Mouse (Mus musculus) olfactory bulb, adult 2 months (tissue): ENCODE measurements around the gene Olfr1437.
"Not testable (repeated sequence)": the region's sequence is repeated elsewhere in the genome, so short reads cannot be mapped to it uniquely, and the experiment has no call there.

ENCODE experiments used
- CTCF ChIP-seq: fragments of 200-500 bp; IDR thresholded peaks from 2 replicates; pipeline ENCODE4 v1.5.1; 2012; ENCODE audit warnings: low read depth, mild to moderate bottlenecking, low read length, moderate library complexity; ENCODE audit not compliant: insufficient read depth
- POLR2A ChIP-seq: fragments of 200-500 bp; IDR thresholded peaks from 2 replicates; pipeline ENCODE4 v1.6.1; 2012; ENCODE audit warnings: mild to moderate bottlenecking, low read depth, low read length, moderate library complexity; ENCODE audit not compliant: insufficient read depth

- not testable (repeated sequence) for TF ChIP-seq POLR2A, CTCF
These were observed 25.9 kb downstream of the Olfr1437 start, which contains the start of gene Olfr1436 for GRCm38 (mm10) chr19:12299030-12299429.
